Mouse (Mus musculus): ENCODE results near the gene Rorb.

DNA sequence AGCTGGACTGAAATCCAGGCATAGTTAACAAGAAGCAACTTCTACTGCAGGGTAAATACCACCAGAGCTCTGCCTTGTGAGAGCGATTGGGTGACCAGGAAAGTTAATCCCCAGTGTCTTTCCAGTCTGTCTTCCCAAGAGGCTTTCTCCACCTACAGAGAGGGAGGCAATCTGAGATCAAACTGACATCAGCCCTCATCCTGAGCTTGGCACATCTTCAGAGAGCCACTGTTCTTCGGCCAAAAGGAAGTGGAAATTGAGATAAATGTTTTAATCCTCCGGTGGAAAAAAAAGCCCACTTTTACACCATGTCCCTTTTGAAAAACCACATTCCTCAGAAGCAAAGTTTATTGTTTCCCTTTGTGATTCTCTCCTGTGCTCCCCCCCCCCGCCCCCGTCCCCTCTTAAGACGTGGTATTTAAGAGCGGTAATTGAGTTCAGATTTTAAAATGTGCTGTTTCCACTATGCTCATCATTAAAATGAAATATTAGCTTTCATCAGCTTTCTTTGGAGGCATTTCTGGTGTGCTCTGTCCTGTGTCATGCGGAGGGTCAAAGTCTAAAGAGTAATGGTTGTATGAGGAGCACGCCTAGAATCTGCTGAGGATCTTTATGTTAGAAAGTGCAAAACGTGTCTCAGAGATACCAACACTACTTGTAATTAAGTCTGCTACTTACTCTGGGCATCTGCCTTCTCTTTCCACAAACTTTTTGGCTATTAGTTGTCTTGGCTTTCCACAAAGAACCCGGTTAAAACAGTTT, 223.2 kb downstream of the Rorb start:
- TF ChIP-seq POLR2A (IDR thresholded peaks at IDR 0.05; ENCODE audit: extremely low read depth, insufficient read depth, low read length), result no peak
- no peak for TF ChIP-seq CTCF (IDR thresholded peaks at IDR 0.05; ENCODE audit: extremely low read depth, insufficient read depth, low read length)
